ENCODE assay signal across 8 mouse cellular contexts in genomic region chr1:52113666-52114069, GRCm38 (mm10). TPM values are rescaled to one million over a fixed set of nuclear protein-coding genes. Genes with fewer than 3 reads are reported as not detected.
DNase-seq lines count a peak whose midpoint lies in the region; ATAC-seq and TF ChIP-seq lines count a peak whose summit lies in the region.

No protein-coding gene starts in this region.

- ATAC-seq in kidney, embryonic 15.5 days (replicated peaks; ENCODE audit: low FRiP score) = peak; percentile 98
- ATAC-seq in monocyte, adult 5-6 weeks (replicated peaks; ENCODE audit: insufficient number of reproducible peaks, low FRiP score, low TSS enrichment, poor library complexity, severe bottlenecking) = peak; percentile 90

- no peaks in the 10 kb centered on the region for H3K9me3 ChIP-seq in heart, embryonic 10.5 days
- H3K9me3 ChIP-seq in kidney, embryonic 15.5 days (replicated peaks) = no peaks in the 10 kb centered on the region

- H3K4me3 ChIP-seq in bone marrow macrophage, adult 2 months (ENCODE audit: insufficient read depth, low read length) = peak overlapping the region; percentile 52
- H3K4me3 ChIP-seq in embryonic fibroblast, embryonic 13.5 days (ENCODE audit: insufficient read depth, low read length) = no peak overlapping the region
- H3K4me3 ChIP-seq in heart, embryonic 10.5 days = peak overlapping the region; percentile 55
- peak overlapping the region; percentile 47 for H3K4me3 ChIP-seq in kidney, embryonic 15.5 days (replicated peaks)

- no peaks in the 10 kb centered on the region for H3K36me3 ChIP-seq in heart, embryonic 10.5 days
- no peaks in the 10 kb centered on the region for H3K36me3 ChIP-seq in kidney, embryonic 15.5 days

- no peaks in the 10 kb centered on the region for H3K27me3 ChIP-seq in heart, embryonic 10.5 days (ENCODE audit: insufficient read depth, poor library complexity, severe bottlenecking)
- no peaks in the 10 kb centered on the region for H3K27me3 ChIP-seq in kidney, embryonic 15.5 days

- peaks cover 17% of the 10 kb centered on the region for H3K4me1 ChIP-seq in bone marrow macrophage, adult 2 months (ENCODE audit: control insufficient read depth, insufficient read depth, low read length)
- peaks cover 6% of the 10 kb centered on the region for H3K4me1 ChIP-seq in embryonic fibroblast, embryonic 13.5 days (ENCODE audit: control insufficient read depth, insufficient read depth, low read length)
- H3K4me1 ChIP-seq in heart, embryonic 10.5 days = peaks cover 5% of the 10 kb centered on the region
- H3K4me1 ChIP-seq in kidney, embryonic 15.5 days = peaks cover 6% of the 10 kb centered on the region

- TF ChIP-seq POLR2A in bone marrow macrophage, adult 2 months (IDR thresholded peaks at IDR 0.05; ENCODE audit: borderline replicate concordance, low read depth, low read length) = no peak
- TF ChIP-seq POLR2A in embryonic fibroblast, embryonic 13.5 days (IDR thresholded peaks at IDR 0.05; ENCODE audit: low read depth, low read length) = no peak; the same call in 1 of the 2 replicates

- peak overlapping the region; percentile 59 for H3K27ac ChIP-seq in bone marrow macrophage, adult 2 months (ENCODE audit: insufficient read depth, low read depth, low read length)
- peak overlapping the region; percentile 98 for H3K27ac ChIP-seq in embryonic fibroblast, embryonic 13.5 days (ENCODE audit: insufficient read depth, low read length)
- peak overlapping the region; percentile 93 for H3K27ac ChIP-seq in heart, embryonic 10.5 days
- H3K27ac ChIP-seq in kidney, embryonic 15.5 days = peak overlapping the region; percentile 78

- DNase-seq in A20 (ENCODE audit: low read depth, low spot score) (peak; percentile 98), liver (peak; percentile 98)
- peak; percentile 98 for DNase-seq in heart, embryonic 10.5 days (ENCODE audit: low spot score)
- peak; percentile 98 to 100 for DNase-seq in spleen, postnatal 4 days (ENCODE audit: low spot score in 2 of 2)

- peak overlapping the region; percentile 49 for H3K9ac ChIP-seq in kidney, embryonic 15.5 days

- WGBS in heart, embryonic 10.5 days = under 1% methylated on average over 32 of the region's 32 CpGs
- under 1% methylated on average over 32 of the region's 32 CpGs for WGBS in kidney, embryonic 15.5 days

- H3K4me2 ChIP-seq in kidney, embryonic 15.5 days = peak overlapping the region; percentile 76

- peak; percentile 67 for TF ChIP-seq CTCF in bone marrow macrophage, adult 2 months (IDR thresholded peaks at IDR 0.05; ENCODE audit: low read depth, low read length)
- TF ChIP-seq CTCF in embryonic fibroblast, embryonic 13.5 days (IDR thresholded peaks at IDR 0.05; ENCODE audit: borderline replicate concordance, insufficient read depth, low read length) = peak; percentile 79

RNA-seq across cellular contexts. Expression of gene Stat1, which starts 5.6 kb away (rescaled TPM):
- polyA plus RNA-seq in bone marrow macrophage, adult 2 months (2012; ENCODE audit: insufficient read depth, insufficient read length, missing spikeins) = 127 and 140 TPM in 2 replicates
- 45.4 and 68.0 TPM in 2 replicates for polyA plus RNA-seq in embryonic fibroblast, embryonic 13.5 days (2011; ENCODE audit: insufficient read length, low read depth, missing spikeins)
- polyA plus RNA-seq in heart, embryonic 10.5 days (2016; fragmentation: Nextera tagmentation; extraction: Ambion mirVana) = 17.9 and 25.8 TPM in 2 replicates
- 18.8 and 20.4 TPM in 2 replicates for polyA plus RNA-seq in kidney, embryonic 15.5 days (2015; fragmentation: Nextera tagmentation; extraction: Ambion mirVana)
- 167 to 238 TPM (median 182 TPM) in 3 replicates for total RNA-seq in monocyte, adult 5-6 weeks (2017)
